In genomic region chr11:109844466-109844865, GRCm38 (mm10) we compare ENCODE assay signal across 21 mouse cellular contexts. TPM values are rescaled to one million over a fixed set of nuclear protein-coding genes. Genes with fewer than 3 reads are reported as not detected.
"Had no signal": no experiment of that assay in that cellular context is flagged by ENCODE, and none has a peak within 500 bp of the region (broad histone marks: within the 10 kb centered on the region; RNA-seq: fewer than 3 reads in every experiment).

No protein-coding gene starts in this region.

- H3K27me3 ChIP-seq: hindbrain, embryonic 15.5 days; limb, embryonic 13.5 days; megakaryocyte, embryonic 14.5 days; midbrain, embryonic 15.5 days; neural tube, embryonic 12.5 days had no signal

- H3K4me2 ChIP-seq: hindbrain, embryonic 15.5 days; limb, embryonic 13.5 days; midbrain, embryonic 11.5 days; midbrain, embryonic 15.5 days; neural tube, embryonic 12.5 days had no signal

- H3K9me3 ChIP-seq: hindbrain, embryonic 15.5 days; limb, embryonic 13.5 days; midbrain, embryonic 15.5 days; neural tube, embryonic 12.5 days had no signal

- DNase-seq: kidney, adult 9 months; left cerebral cortex, postnatal 4 days; right cerebral cortex, postnatal 4 days; spleen, adult 18-20 months; thymus, adult 18-20 months; thymus, postnatal 14 days had no signal

- H3K4me3 ChIP-seq: hindbrain, embryonic 15.5 days; limb, embryonic 13.5 days; megakaryocyte, embryonic 14.5 days; midbrain, embryonic 15.5 days; neural tube, embryonic 12.5 days had no signal

- H3K9ac ChIP-seq: hindbrain, embryonic 15.5 days; limb, embryonic 13.5 days; liver, embryonic 14.5 days; midbrain, embryonic 15.5 days; neural tube, embryonic 12.5 days had no signal

- ATAC-seq: intestine, embryonic 16.5 days; midbrain, embryonic 15.5 days had no signal

- H3K27ac ChIP-seq: hindbrain, embryonic 15.5 days; limb, embryonic 13.5 days; liver, embryonic 14.5 days; midbrain, embryonic 15.5 days; neural tube, embryonic 12.5 days had no signal

- H3K4me1 ChIP-seq: midbrain, embryonic 15.5 days; neural tube, embryonic 12.5 days had no signal

- H3K36me3 ChIP-seq: hindbrain, embryonic 15.5 days; limb, embryonic 13.5 days; midbrain, embryonic 15.5 days; neural tube, embryonic 12.5 days had no signal

RNA-seq across cellular contexts. Expression of gene 1700012B07Rik, which starts 16.6 kb away (rescaled TPM):
- total RNA-seq: layer of hippocampus, postnatal 10 days; left cerebral cortex, adult 18-20 months; left cerebral cortex, postnatal 10 days; left cerebral cortex, postnatal 4 days; liver, adult 2 months; monocyte, adult 5-6 weeks; neutrophil, adult 5-6 weeks had no signal
- polyA plus RNA-seq: hindbrain, embryonic 15.5 days; intestine, embryonic 16.5 days; limb, embryonic 13.5 days; liver, adult 2 months; midbrain, embryonic 11.5 days; midbrain, embryonic 15.5 days; neural tube, embryonic 12.5 days; stomach, embryonic 14.5 days had no signal
